Mouse (Mus musculus) ES-Bruce4 (cell line): ENCODE results near the gene Mok. TPM values are rescaled to one million over a fixed set of nuclear protein-coding genes. Genes with fewer than 3 reads are reported as not detected.
"Not testable (repeated sequence)": the region's sequence is repeated elsewhere in the genome, so short reads cannot be mapped to it uniquely, and the experiment has no call there.

Experiments used
- H3K27ac ChIP-seq: 2 replicates; pipeline ENCODE4 v1.5.1; 2012; ENCODE audit warnings: low read length, inconsistent platforms; ENCODE audit not compliant: insufficient read depth
- H3K27me3 ChIP-seq: 2 replicates; pipeline ENCODE4 v1.6.1; 2012; ENCODE audit warnings: mild to moderate bottlenecking, low read length, inconsistent platforms; ENCODE audit not compliant: control insufficient read depth, poor library complexity, insufficient read depth, severe bottlenecking
- H3K36me3 ChIP-seq: 2 replicates; pipeline ENCODE4 v1.6.1; 2012; ENCODE audit warnings: inconsistent platforms, mild to moderate bottlenecking, low read length, moderate library complexity; ENCODE audit not compliant: control insufficient read depth, poor library complexity, insufficient read depth, severe bottlenecking
- H3K4me1 ChIP-seq: one replicate; pipeline ENCODE4 v1.8.1; 2011; ENCODE audit warnings: low read length; ENCODE audit not compliant: control insufficient read depth, insufficient read depth
- H3K4me3 ChIP-seq: 2 replicates; pipeline ENCODE4 v1.5.1; 2011; ENCODE audit warnings: low read depth, mild to moderate bottlenecking, low read length
- H3K9ac ChIP-seq: 2 replicates; pipeline ENCODE4 v1.6.1; 2012; ENCODE audit warnings: low read depth, mild to moderate bottlenecking, inconsistent platforms; ENCODE audit not compliant: poor library complexity, severe bottlenecking
- H3K9me3 ChIP-seq: replicated peaks from 2 replicates; pipeline ENCODE4 v1.6.1; 2012; ENCODE audit warnings: mild to moderate bottlenecking, low read length, inconsistent platforms; ENCODE audit not compliant: control insufficient read depth, poor library complexity, insufficient read depth, severe bottlenecking
- CTCF ChIP-seq: IDR thresholded peaks from one replicate; pipeline ENCODE4 v1.8.1; 2011; ENCODE audit warnings: low read depth, low read length
- EP300 ChIP-seq: IDR thresholded peaks from 2 replicates; pipeline ENCODE4 v1.6.1; 2011; ENCODE audit warnings: low read depth, low read length; ENCODE audit not compliant: insufficient read depth
- POLR2A ChIP-seq: IDR thresholded peaks from one replicate; pipeline ENCODE4 v1.8.1; 2011; ENCODE audit warnings: low read length; ENCODE audit not compliant: insufficient read depth
- polyA plus RNA-seq: library from polyadenylated mRNA; stranded (reverse); fragments of >200 nt; gene quantifications from 2 replicates; pipeline ENCODE4 v1.2.4, GENCODE M21; 2011; ENCODE audit warnings: low read depth; ENCODE audit not compliant: missing spikeins, insufficient read depth, insufficient read length

The Mok gene
- polyA plus RNA-seq, 1 experiment = 33.4 TPM

- TF ChIP-seq EP300 (no peak), POLR2A (no peak), CTCF (no peak)
- no peaks in the 10 kb centered on the region for H3K9me3 ChIP-seq
- no peak overlapping the region for H3K4me3 ChIP-seq
- peaks cover 3% of the 10 kb centered on the region for H3K4me1 ChIP-seq
- no peak overlapping the region for H3K9ac ChIP-seq
- H3K27ac ChIP-seq = no peak overlapping the region
- no peaks in the 10 kb centered on the region for H3K27me3 ChIP-seq
- H3K36me3 ChIP-seq = peaks cover 6% of the 10 kb centered on the region
Measured at GRCm38 (mm10) chr12:110864008-110864407, 23.3 kb upstream of the Mok start.

GRCm38 (mm10) chr12:110861256-110861655 lies 20.5 kb upstream of the Mok start:
- Histone ChIP-seq H3K9ac (no peak overlapping the region), H3K36me3 (no peaks in the 10 kb centered on the region), H3K4me1 (peaks cover 3% of the 10 kb centered on the region), H3K27me3 (no peaks in the 10 kb centered on the region), H3K9me3 (no peaks in the 10 kb centered on the region), H3K4me3 (no peak overlapping the region), H3K27ac (no peak overlapping the region)
- TF ChIP-seq CTCF = no peak
- TF ChIP-seq POLR2A = no peak
- no peak for TF ChIP-seq EP300

DNA sequence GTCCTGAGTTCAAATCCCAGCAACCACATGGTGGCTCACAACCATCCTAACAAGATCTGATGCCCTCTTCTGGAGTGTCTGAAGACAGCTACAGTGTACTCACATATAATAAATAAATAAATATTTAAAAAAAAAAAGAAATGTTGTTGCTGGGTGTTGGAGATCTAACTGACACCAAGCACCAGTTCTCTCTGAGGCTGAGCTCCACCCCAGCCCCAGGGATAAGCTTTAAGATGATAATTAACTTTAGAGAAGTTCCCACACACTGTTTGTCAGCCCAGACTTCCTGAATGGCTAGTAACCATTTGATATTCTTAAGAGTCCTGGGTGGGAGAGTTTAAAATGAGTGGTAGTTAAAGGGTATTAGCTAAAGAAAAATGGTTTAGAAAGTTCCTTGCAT lies 19.6 kb upstream of the Mok start:
- TF ChIP-seq CTCF (no peak), POLR2A (no peak), EP300 (no peak)
- no peak overlapping the region for H3K27ac ChIP-seq
- H3K36me3 ChIP-seq = no peaks in the 10 kb centered on the region

DNA sequence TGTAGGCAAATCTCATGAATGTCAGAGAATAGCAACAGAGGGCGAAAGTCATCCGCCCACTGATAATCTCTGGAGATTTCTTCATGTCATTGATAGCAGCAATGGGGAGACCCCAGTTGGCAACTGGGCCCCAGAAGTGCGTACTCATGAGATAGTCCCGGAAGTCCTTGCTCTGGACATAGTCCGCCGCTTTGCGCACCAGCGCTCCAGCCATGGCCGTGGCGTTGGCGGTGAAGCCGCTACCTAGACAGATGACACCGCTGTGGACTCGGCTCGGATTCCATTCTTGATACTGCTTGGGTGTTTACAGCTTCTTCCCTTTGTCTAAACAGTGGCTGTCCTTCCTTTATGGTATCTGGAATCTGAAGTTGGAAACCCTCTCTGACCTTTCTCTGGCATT lies 17.9 kb upstream of the Mok start:
- H3K4me1 ChIP-seq, H3K27me3 ChIP-seq, H3K4me3 ChIP-seq, H3K9ac ChIP-seq, H3K36me3 ChIP-seq, H3K27ac ChIP-seq, H3K9me3 ChIP-seq: not testable (repeated sequence)

More for the DNA sequence above, 19.6 kb upstream of the Mok start:
- Histone ChIP-seq H3K9ac (no peak overlapping the region), H3K4me3 (no peak overlapping the region), H3K4me1 (peaks cover 3% of the 10 kb centered on the region), H3K27me3 (no peaks in the 10 kb centered on the region), H3K9me3 (no peaks in the 10 kb centered on the region)

DNA sequence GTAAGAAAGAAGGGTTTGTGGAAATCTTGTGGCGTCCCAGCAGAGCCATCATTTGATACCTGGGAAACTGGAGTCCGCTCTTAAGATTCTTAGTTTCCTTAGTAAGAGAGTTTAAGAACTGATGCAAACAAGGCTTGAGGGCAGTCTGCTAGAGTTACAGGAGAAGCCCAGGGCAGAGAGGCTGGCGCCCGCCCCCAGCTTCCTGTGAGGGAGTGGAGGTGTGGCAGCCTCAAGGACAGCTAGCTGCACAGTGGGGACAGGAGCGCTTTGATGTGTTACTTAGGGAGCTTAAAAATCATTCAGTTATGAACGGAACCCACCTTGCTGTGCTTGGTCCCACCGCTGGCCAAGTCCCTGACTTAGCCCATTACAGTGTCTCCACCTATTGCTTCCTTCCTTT lies 16.5 kb upstream of the Mok start:
- no peak overlapping the region for H3K4me3 ChIP-seq
- TF ChIP-seq POLR2A = no peak
- no peak for TF ChIP-seq CTCF
- TF ChIP-seq EP300 = no peak
- no peak overlapping the region for H3K9ac ChIP-seq
- H3K36me3 ChIP-seq = no peaks in the 10 kb centered on the region
- H3K27me3 ChIP-seq = no peaks in the 10 kb centered on the region
- H3K4me1 ChIP-seq = peaks cover 6% of the 10 kb centered on the region
- H3K27ac ChIP-seq = no peak overlapping the region
- H3K9me3 ChIP-seq = no peaks in the 10 kb centered on the region

DNA sequence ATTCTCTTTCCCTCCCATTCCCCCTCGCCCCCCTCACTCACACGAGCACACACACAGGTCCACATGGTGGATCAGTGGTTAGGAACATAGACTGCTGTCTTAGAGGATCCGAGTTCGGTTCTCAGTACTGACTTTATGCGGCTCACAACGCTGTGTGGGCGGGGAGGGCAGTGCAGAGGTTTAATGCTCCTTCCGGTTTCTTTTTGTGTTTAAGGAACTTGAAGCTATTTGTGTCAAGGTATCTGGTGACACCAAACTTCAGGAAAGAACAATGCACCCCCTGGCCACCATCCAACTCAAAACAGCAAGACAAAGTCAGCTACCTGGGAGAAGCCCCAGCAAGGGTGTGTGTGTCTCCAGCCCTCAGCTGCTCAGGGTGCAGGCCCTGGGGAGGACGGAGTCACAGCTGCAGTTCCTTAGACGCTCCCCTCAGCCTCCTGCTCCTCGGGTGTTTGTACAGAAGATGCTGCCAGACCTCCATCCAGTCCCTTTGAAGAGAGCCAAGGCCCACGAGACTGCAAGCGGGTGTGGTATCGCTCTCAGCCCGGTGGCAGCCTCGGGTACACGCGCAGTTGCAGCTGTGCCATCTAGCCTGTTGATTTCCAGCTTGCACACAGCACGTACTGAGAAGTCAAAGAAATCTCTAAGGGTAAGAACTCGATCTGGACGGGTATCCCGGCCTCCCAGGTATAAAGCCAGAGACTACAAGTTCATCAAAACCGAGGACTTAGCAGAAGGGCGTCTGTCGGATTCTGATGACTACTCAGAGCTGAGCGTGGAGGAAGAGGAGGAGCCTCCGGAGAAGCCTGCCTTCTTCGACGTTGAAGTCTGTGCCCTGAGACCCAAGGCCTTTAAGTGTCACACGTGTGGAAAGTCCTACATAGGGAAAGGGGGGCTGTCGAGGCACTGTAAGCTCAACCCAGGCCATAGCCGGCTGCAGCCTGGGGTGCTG lies 14.3 kb upstream of the Mok start:
- Histone ChIP-seq H3K9ac (no peak overlapping the region), H3K36me3 (no peaks in the 10 kb centered on the region), H3K4me1 (peaks cover 11% of the 10 kb centered on the region), H3K27ac (no peak overlapping the region), H3K9me3 (no peaks in the 10 kb centered on the region), H3K27me3 (no peaks in the 10 kb centered on the region), H3K4me3 (peak overlapping the region; percentile 2; the same call in 1 of the 2 replicates)
- TF ChIP-seq EP300 = no peak
- TF ChIP-seq CTCF = no peak
- no peak for TF ChIP-seq POLR2A
